Mouse (Mus musculus): ENCODE measurements around the gene Dppa5a. TPM values are rescaled to one million over a fixed set of nuclear protein-coding genes. Genes with fewer than 3 reads are reported as not detected.

Gene Dppa5a
- polyA plus RNA-seq, 1 experiment from 2014 or later = 1.8 TPM

DNA sequence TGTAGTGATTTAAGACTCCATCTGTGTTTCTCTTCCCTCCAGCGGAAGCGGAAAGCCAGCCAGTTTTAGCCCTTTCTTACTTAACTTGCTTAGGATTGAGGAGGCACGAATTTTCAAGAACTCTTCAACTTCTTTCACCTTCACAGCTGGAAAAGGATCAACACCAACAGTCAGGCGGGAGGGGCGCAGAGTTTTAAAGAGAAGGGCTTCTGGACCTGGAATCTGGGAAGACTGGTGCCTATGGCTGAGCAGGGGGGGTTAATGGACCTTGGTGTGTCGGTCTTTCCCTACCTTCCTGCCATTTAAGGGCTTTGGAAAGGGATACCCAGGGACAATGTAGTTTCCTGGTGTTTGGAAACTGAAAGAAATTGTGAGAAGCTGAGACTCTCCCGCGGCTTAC is 9.6 kb upstream of the Dppa5a start:
- peak overlapping the region; percentile 58 for H3K4me2 ChIP-seq (replicated peaks)
- no peaks in the 10 kb centered on the region for H3K9me3 ChIP-seq
- H3K4me1 ChIP-seq (replicated peaks) = peaks cover 10% of the 10 kb centered on the region
- peak overlapping the region; percentile 53; the same call in 1 of the 2 replicates for H3K9ac ChIP-seq (replicated peaks)
- peak overlapping the region; percentile 39 for H3K4me3 ChIP-seq (replicated peaks)
- no peaks in the 10 kb centered on the region for H3K36me3 ChIP-seq
- 0 out of 2 replicates have a peak overlapping the region, but pooled peaks have one; percentile 2 for H3K27ac ChIP-seq
- 25% methylated on average over 8 of the region's 8 CpGs for WGBS
- ATAC-seq = no peak
- H3K27me3 ChIP-seq = 0 out of 2 replicates have a peak, but pooled peaks cover 7% of the 10 kb centered on the region

DNA sequence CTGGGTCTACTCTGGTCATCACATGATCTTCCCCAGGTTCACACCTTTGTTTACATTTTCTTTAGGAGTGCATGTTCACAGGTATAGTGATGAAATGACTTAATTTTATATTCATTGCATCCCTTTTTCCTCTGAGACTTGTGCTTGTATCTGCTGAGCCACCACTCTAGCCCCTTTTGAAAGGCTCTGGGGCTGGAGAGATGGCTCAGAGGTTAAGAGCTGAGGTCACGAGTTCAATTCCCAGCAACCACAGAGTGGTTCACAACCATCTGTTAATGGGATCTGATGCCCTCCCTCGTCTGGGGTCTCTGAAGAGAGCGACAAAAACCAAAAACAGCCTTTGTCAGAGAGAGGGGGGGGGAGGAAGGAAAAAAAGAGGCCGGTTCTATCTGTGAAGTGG is 7.5 kb upstream of the Dppa5a start:
- Histone ChIP-seq H3K27ac (no peak overlapping the region), H3K4me2 (replicated peaks) (no peak overlapping the region), H3K27me3 (0 out of 2 replicates have a peak, but pooled peaks cover 7% of the 10 kb centered on the region), H3K9me3 (no peaks in the 10 kb centered on the region), H3K36me3 (no peaks in the 10 kb centered on the region), H3K9ac (replicated peaks) (no peak overlapping the region), H3K4me3 (replicated peaks) (no peak overlapping the region), H3K4me1 (replicated peaks) (peaks cover 10% of the 10 kb centered on the region)
- no peak for ATAC-seq
- 85% methylated on average over 4 of the region's 4 CpGs for WGBS

DNA sequence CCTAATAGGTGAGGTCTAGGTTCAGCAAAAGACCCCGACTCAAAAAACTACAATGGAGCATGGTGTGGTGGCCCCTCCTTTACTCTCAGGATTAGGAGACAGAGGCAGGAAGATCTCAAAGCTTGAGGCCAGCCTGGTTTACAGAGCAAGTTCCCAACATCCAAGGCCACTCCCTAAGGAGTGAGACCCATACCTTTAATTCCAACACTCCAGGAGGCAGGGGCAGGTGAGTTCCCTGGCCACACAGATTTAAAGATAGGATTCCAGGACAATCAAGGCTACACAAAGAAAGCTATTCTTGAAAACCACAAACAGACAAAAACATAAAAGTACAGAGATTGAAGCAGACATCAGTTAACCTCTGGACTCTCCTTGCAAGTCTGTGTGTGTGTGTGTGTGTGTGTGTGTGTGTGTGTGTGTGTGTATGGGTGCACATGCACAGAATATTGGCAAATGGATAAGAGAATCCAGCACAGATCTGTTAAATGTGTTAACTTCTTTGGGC is 7.0 kb upstream of the Dppa5a start:
- Histone ChIP-seq H3K9me3 (no peaks in the 10 kb centered on the region), H3K4me3 (replicated peaks) (no peak overlapping the region), H3K9ac (replicated peaks) (no peak overlapping the region), H3K27me3 (0 out of 2 replicates have a peak, but pooled peaks cover 4% of the 10 kb centered on the region), H3K27ac (no peak overlapping the region), H3K4me2 (replicated peaks) (no peak overlapping the region), H3K36me3 (no peaks in the 10 kb centered on the region), H3K4me1 (replicated peaks) (peaks cover 10% of the 10 kb centered on the region)
- ATAC-seq = no peak
- 68% methylated on average over 1 of the region's 1 CpGs for WGBS

DNA sequence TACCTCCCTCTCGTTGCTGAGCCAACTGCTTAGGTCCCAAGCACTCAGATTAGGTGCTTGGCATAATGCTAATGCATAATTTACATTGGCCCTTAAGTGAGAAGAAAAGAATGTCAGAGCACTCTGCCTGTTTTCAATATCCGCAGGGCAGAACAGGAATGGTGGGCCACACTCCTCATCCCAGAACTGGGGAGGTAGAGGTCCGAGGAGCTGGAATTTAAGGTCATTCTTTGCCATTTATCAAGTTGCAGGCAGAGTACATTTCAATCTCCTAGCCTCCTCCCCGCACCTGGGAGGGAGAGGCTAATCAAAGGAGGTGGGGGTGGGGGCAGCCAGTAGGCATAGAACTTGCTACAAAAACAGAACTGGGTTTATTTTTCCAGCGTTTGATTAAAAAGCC is 6.4 kb upstream of the Dppa5a start:
- Histone ChIP-seq H3K27me3 (0 out of 2 replicates have a peak, but pooled peaks cover under 1% of the 10 kb centered on the region), H3K4me1 (replicated peaks) (peaks cover 10% of the 10 kb centered on the region), H3K36me3 (no peaks in the 10 kb centered on the region), H3K9ac (replicated peaks) (no peak overlapping the region), H3K4me2 (replicated peaks) (no peak overlapping the region), H3K4me3 (replicated peaks) (no peak overlapping the region), H3K9me3 (no peaks in the 10 kb centered on the region), H3K27ac (no peak overlapping the region)
- no peak for ATAC-seq
- WGBS = 65% methylated on average over 5 of the region's 5 CpGs

DNA sequence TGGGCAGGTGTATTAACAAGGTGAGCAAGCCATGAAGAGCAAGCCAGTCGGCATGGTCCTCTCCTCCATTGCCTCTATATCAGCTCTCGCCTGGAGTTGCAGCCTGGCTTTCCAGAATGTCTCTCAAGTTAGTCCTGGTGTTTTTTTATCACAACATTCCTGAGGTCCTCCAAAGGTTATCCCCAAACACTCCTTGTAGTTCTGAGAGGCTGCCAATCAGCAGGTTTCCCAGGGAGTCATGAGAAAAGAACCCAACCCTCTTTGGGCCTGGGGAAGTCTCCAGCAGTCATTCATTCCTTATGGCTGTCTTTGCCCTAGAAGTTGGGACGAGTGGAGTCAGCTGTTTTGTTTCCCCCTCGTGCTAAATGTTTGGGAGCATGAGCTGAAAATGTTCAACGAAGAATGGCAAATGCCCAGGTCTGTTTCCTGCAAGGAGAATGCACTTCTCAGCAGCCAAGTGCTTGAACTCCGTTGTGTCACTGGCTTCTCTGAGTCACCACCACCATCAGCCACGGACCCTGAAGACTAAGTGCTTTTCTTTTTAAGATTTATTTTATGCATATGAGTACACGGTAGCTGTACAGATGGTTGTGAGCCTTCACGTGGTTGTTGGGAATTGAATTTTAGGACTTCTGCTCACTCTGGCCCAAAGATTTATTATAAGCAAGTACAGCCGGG is 5.0 kb upstream of the Dppa5a start:
- Histone ChIP-seq H3K4me1 (replicated peaks) (peaks cover 5% of the 10 kb centered on the region), H3K27me3 (no peaks in the 10 kb centered on the region)

DNA sequence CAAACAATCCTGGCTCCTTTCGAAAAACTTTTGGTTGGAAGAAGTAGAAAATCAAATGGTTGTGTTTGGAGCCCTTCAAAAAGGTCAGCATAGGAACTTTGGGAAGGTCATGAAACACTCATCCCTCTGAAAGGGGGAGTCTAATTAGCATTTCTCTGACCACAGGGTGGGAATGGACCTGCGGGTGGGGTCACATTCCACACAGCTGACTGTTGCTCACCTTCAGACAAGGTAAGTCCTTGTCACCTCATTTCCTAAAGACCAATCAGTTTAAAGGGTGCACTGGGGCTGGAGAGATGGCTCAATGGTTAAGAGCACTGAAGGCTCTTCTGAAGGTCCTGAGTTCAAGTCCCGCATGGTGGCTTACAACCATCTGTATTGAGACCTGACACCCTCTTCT is 3.5 kb upstream of the Dppa5a start:
- H3K27me3 ChIP-seq = no peaks in the 10 kb centered on the region
- H3K4me3 ChIP-seq (replicated peaks) = no peak overlapping the region
- no peak for ATAC-seq
- H3K27ac ChIP-seq = no peak overlapping the region
- H3K4me2 ChIP-seq (replicated peaks) = no peak overlapping the region
- H3K36me3 ChIP-seq = no peaks in the 10 kb centered on the region
- WGBS = 97% methylated on average over 3 of the region's 3 CpGs
- no peak overlapping the region for H3K9ac ChIP-seq (replicated peaks)
- H3K4me1 ChIP-seq (replicated peaks) = no peaks in the 10 kb centered on the region
- no peaks in the 10 kb centered on the region for H3K9me3 ChIP-seq

More for the DNA sequence above, 5.0 kb upstream of the Dppa5a start:
- no peak overlapping the region for H3K4me2 ChIP-seq (replicated peaks)
- 90% methylated on average over 10 of the region's 10 CpGs for WGBS
- no peaks in the 10 kb centered on the region for H3K9me3 ChIP-seq
- H3K9ac ChIP-seq (replicated peaks) = no peak overlapping the region
- H3K27ac ChIP-seq = no peak overlapping the region
- H3K36me3 ChIP-seq = no peaks in the 10 kb centered on the region
- no peak overlapping the region for H3K4me3 ChIP-seq (replicated peaks)
- no peak for ATAC-seq

- no peaks in the 10 kb centered on the region for H3K4me1 ChIP-seq (replicated peaks)
- no peak overlapping the region for H3K4me3 ChIP-seq (replicated peaks)
- ATAC-seq = no peak
- whole genome bisulfite sequencing = 92% methylated on average over 7 of the region's 7 CpGs
- no peaks in the 10 kb centered on the region for H3K36me3 ChIP-seq
- H3K9me3 ChIP-seq = no peaks in the 10 kb centered on the region
- H3K4me2 ChIP-seq (replicated peaks) = no peak overlapping the region
- H3K27ac ChIP-seq = no peak overlapping the region
- H3K27me3 ChIP-seq = no peaks in the 10 kb centered on the region
- H3K9ac ChIP-seq (replicated peaks) = no peak overlapping the region
Observed at GRCm38 (mm10) chr9:78369786-78370185, 1.8 kb upstream of the Dppa5a start.

- no peak overlapping the region for H3K27ac ChIP-seq
- H3K4me3 ChIP-seq (replicated peaks) = no peak overlapping the region
- H3K9me3 ChIP-seq = no peaks in the 10 kb centered on the region
- no peaks in the 10 kb centered on the region for H3K36me3 ChIP-seq
- no peaks in the 10 kb centered on the region for H3K27me3 ChIP-seq
- no peaks in the 10 kb centered on the region for H3K4me1 ChIP-seq (replicated peaks)
- no peak overlapping the region for H3K9ac ChIP-seq (replicated peaks)
- 92% methylated on average over 2 of the region's 2 CpGs for WGBS
- no peak for ATAC-seq
- no peak overlapping the region for H3K4me2 ChIP-seq (replicated peaks)
Observed at GRCm38 (mm10) chr9:78369349-78369748, 1.4 kb upstream of the Dppa5a start.

DNA sequence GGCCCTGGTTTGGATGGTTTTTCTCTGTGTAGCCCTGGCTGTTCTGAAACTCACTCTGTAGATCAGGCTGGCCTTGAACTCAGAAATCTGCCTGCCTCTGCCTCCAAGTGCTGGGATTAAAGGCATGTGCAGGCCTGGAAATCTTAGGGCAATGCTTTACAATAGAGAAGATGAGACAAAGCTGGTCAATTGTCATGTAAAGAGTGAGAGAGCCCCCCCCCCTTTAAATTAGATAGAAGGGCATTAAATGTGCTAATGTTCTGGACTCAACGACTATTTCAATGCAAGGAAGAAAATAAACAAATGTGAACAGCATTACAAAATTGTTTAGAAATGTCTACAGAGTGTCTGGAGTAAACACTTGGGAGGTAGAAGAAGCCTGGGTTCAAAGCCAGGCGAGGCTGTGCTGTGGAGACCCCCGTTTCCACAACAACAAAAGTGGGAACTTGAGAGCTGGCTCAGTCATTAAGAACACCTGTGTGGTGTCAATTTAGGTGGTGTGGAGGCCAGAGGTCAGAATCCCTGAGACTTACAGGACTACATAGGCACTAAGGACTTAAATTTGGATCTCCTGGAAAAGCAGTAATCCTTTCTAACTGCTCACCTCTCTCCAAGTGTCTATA is 805 bp upstream of the Dppa5a start:
- Histone ChIP-seq H3K4me2 (replicated peaks) (no peak overlapping the region), H3K36me3 (no peaks in the 10 kb centered on the region), H3K4me1 (replicated peaks) (no peaks in the 10 kb centered on the region), H3K9me3 (no peaks in the 10 kb centered on the region), H3K9ac (replicated peaks) (no peak overlapping the region), H3K4me3 (replicated peaks) (no peak overlapping the region), H3K27me3 (no peaks in the 10 kb centered on the region), H3K27ac (no peak overlapping the region)
- 80% methylated on average over 3 of the region's 3 CpGs for WGBS
- ATAC-seq = no peak

DNA sequence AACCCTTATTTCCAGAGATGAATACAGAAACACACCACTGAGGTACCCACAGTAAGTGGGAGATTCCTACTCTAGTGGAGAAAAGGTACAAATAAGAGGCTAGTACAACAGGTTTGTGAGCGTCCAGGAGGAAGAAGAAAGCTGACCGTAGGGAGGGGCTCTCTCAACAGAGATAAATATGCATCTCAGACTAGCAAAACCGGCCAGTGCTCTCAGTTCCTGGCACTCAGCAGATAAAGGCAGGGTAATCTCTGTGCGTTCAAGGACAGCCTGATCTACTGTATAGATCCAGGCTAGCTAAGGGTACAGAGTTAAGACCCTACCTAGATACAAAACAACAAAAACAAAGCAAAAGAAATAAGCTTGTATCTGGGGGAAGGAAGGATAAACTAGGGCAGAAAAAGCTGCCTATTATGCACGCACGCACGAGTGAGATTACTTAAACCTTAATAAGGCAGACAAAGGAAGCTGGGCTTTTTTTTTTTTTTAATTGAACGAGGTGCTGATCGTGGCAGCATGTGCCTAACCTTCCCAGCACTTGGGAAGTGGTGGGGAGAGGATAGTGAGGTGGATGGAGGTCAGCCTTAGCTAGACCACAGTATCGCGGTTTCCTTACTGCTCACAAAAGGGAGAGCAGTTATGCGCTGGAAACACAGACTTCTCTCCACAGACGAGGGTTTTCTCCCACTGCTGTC is 2.0 kb downstream of the Dppa5a start:
- no peak overlapping the region for H3K4me2 ChIP-seq (replicated peaks)
- no peaks in the 10 kb centered on the region for H3K4me1 ChIP-seq (replicated peaks)
- H3K27me3 ChIP-seq = no peaks in the 10 kb centered on the region
- no peaks in the 10 kb centered on the region for H3K36me3 ChIP-seq
- ATAC-seq = no peak
- H3K4me3 ChIP-seq (replicated peaks) = no peak overlapping the region
- 54% methylated on average over 13 of the region's 13 CpGs for WGBS
- no peak overlapping the region for H3K27ac ChIP-seq
- H3K9me3 ChIP-seq = no peaks in the 10 kb centered on the region
- no peak overlapping the region for H3K9ac ChIP-seq (replicated peaks)

DNA sequence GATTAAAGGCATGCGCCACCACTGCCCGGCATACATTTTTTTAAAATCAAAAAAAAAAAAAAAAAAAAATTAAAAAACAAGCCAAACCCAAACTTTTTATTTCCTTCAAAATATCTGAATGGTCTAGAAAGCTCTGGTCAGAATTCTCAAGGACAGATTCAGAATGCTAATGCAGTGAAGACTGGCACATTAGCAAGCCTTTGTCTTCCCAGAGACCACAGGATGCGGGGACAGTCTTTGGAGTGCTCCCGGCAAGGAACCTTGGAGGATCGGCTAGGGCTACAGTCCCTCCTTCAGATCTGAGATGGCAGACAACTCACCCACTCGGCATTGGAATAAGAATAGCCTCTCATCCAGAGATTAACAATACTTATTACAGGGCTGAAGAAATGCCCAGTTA is 3.3 kb downstream of the Dppa5a start:
- H3K27ac ChIP-seq = no peak overlapping the region
- H3K27me3 ChIP-seq = no peaks in the 10 kb centered on the region
- H3K4me1 ChIP-seq (replicated peaks) = no peaks in the 10 kb centered on the region
- no peak overlapping the region for H3K9ac ChIP-seq (replicated peaks)
- ATAC-seq = no peak
- H3K4me2 ChIP-seq (replicated peaks) = no peak overlapping the region
- 89% methylated on average over 6 of the region's 6 CpGs for WGBS
- H3K4me3 ChIP-seq (replicated peaks) = no peak overlapping the region
- no peaks in the 10 kb centered on the region for H3K36me3 ChIP-seq
- H3K9me3 ChIP-seq = no peaks in the 10 kb centered on the region

DNA sequence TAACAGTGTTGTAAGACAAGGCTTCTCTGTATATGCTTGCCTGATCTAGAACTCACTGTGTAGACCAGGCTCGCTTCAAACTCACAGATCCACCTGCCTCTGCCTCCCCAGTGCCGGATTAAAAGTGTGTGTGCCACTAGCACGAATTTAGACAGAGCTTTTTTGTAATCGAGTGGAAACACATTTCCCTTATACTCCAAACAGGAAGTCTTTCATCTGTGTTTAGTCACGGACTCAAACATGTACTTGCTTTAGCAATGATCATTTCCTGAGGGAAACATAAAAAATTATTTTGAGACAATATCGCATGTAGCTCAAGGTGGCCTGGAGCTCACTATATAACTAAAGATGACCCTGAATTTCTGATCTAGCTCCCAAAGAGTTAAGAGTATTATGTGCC is 4.6 kb downstream of the Dppa5a start:
- no peaks in the 10 kb centered on the region for H3K27me3 ChIP-seq
- no peak overlapping the region for H3K27ac ChIP-seq
- 82% methylated on average over 6 of the region's 6 CpGs for WGBS
- no peaks in the 10 kb centered on the region for H3K36me3 ChIP-seq
- ATAC-seq = no peak
- H3K4me3 ChIP-seq (replicated peaks) = no peak overlapping the region
- H3K9me3 ChIP-seq = no peaks in the 10 kb centered on the region
- H3K4me2 ChIP-seq (replicated peaks) = no peak overlapping the region
- no peak overlapping the region for H3K9ac ChIP-seq (replicated peaks)
- H3K4me1 ChIP-seq (replicated peaks) = no peaks in the 10 kb centered on the region

All from midbrain, embryonic 13.5 days (tissue).